Mouse (Mus musculus) gastrocnemius, adult 8-10 months (tissue): Measurements from ENCODE around the gene Hopx. TPM values are rescaled to one million over a fixed set of nuclear protein-coding genes. Genes with fewer than 3 reads are reported as not detected.
"Not testable (repeated sequence)": the region's sequence is repeated elsewhere in the genome, so short reads cannot be mapped to it uniquely, and the experiment has no call there.

Source experiments
- DNase-seq, 2 experiments: peaks; one replicate each; pipeline ENCODE4 v3.0.0; 2022; ENCODE audit warnings: low spot score in 2 of 2
- total RNA-seq, 4 experiments: library from RNA; stranded (reverse); gene quantifications; 2 replicates each; pipeline ENCODE4 v1.2.4; 2022

The Hopx gene
- total RNA-seq, 4 experiments from 2014 or later = 1.2 to 2.7 (median 2.2) TPM

DNA sequence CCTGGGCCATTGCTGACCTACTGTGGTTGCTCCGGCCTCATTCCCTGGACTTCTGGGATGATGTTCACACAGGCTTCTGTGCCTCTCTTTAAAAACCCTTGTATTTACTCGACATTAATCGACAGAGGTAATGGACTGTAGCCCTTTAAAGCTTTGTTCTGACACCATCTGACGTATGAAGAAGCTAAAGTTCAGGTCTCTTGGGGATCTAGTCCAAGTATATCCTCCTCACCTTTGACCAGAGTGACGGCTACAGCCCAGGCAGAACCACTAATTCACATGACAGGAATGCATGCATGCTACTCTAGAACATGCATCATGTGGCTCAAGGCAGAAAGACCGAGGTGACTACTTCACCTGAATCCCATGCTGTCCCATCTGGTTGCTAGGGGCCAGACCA, 14.2 kb downstream of the Hopx start:
- no peak for DNase-seq

GRCm38 (mm10) chr5:77099997-77100380, 14.9 kb downstream of the Hopx start:
- DNase-seq = no peak

- no peak for DNase-seq
Measured at GRCm38 (mm10) chr5:77099317-77099996, 15.5 kb downstream of the Hopx start.

DNA sequence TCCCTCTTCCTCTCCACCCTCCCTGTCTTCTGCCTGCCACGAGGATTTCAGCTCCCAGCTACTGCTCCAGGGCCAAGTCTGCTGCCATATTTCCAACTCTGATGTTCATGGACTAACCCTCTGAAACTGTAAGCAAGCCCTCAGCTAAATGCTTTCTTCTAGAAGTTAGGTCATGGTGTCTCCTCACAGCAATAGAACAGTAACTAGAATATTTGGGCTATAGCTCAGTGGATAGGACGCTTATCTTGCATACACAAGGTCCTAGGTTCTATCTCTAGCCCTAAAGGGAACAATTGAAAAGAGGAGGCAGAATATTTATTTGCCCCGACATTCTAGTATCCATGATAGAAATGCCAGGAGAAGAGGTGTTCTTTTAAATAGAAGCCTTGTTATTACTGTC, 16.0 kb downstream of the Hopx start:
- no peak for DNase-seq

DNA sequence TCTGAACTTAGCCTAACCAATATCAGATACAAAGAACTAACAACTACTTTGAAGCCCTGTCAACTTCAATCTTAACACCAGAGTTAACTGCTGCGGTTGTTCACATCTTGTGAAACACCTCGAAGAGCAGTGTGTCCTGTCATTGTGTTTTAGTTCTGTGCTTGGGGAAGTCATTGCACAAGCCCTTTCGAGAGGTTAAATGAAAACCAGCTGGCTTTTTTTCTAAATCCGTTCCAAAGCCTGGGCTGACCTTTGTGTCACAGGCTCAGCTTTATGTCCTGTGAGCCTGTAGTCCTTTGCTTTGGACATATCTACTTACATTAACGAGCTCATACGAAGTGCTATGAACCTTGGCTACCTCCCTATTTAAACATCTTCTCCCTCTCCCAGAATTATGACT, 17.2 kb downstream of the Hopx start:
- DNase-seq = no peak

DNA sequence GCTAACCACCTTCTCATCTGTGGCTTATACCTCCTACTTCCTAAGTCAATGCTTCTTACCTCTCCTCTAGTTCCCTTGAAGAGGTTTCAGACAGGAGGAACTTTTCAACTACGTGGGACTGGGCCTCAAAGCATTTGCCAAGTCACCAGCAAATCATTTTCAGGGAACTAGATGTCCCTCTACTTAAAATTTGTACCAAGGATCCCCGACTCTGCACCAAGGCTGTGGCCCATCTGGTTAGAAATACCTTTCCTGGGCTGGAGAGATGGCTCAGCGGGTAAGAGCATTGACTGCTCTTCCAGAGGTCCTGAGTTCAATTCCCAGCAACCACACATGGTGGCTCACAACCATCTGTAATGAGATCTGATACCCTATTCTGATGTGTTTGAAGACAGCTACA, 18.7 kb downstream of the Hopx start:
- DNase-seq = not testable (repeated sequence)

DNA sequence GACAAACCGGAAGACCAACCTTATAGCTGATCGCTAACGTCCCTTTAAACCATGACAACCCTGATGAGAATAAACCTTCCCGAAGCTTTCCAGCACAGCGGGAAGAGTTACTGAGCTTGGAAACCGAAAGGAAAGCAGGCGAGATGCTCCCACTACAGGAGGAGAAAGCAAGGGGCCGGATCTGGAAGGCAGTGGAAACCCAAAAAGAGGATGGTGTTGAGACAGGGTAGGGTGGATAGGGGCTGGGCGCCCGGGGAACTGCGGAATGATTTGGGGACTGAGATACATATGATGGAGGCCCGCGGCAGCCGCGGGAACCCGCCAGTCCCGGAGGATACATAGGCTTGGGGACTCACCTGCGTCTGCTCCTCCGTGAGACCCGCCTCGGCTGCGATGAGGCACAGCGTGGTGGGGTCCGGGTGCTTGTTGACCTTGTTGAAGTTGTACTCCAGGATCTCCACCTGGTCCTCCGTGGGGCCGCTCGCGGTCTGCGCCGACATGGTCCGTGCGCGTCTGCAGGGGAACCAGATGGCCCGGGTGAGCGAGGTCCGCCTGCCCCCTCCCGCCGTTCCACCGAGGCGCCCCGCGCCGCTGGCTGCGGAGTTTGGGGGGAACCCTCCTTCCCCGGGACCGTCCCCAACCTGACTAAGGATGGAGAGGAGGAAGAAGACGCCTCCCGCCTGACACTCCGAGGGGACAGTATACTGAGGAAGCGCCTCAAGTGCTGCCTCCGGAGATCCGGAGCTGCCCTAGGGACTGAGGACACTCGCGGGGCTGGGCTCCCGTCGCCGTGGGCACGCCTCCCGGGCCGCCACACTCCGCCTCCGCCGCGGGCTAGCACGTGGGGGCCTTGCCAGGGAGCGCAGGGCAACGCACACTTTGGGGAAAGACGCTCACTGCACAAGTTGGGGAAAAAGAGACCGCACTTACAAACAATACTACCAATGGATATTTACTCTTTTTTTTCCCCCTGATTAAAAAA, 20.1 kb downstream of the Hopx start:
- peak; percentile 37 to 45 for DNase-seq

DNA sequence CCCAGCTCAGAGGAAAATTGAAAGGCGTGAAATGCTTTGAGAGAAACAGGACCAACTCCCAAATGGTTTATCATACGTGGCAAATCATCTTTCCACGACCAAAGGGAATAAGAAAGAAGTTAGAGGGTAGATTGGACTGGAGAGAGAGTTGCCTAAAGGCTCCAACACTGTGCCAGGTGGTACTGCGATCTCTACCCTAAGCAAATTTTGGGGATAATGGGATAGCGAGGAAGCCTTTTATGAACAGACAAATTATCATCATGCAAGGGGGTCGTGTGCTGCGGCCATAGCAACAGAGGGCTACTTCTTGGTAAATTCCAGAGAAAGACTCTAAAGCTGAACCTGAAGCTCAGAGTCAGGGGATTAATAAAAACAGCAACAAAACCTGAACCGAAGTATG, 21.0 kb downstream of the Hopx start:
- no peak for DNase-seq

GRCm38 (mm10) chr5:77092531-77092930, 22.4 kb downstream of the Hopx start:
- no peak for DNase-seq

- DNase-seq = no peak
Measured at GRCm38 (mm10) chr5:77091923-77092322, 23.0 kb downstream of the Hopx start.

DNA sequence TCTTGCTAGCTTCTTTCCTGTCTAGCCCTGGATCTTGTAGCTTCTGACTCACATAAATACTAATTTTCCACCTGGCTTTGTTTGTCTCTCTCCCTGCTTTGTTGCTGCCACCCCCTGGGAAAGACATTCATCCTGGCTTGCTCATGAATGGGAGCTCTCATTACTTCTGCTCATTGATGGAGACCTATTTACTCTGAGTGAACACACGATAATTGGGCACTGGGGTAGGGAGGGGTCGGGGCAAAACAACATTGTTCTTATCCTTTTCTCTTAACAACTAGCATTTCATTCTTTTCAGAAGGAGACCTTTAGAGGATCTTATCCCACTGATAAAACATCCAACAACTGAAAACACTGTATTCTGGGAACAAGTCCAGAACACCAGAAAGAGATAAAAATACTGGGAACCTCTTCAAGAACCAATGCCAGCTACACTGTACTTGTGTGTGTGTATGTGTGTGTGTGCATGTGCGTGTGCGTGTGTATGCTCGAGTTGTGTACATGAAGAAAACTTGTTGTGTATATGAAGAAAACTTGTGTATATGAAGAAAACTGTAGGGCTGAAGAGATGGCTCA, 24.3 kb downstream of the Hopx start:
- DNase-seq = no peak

DNA sequence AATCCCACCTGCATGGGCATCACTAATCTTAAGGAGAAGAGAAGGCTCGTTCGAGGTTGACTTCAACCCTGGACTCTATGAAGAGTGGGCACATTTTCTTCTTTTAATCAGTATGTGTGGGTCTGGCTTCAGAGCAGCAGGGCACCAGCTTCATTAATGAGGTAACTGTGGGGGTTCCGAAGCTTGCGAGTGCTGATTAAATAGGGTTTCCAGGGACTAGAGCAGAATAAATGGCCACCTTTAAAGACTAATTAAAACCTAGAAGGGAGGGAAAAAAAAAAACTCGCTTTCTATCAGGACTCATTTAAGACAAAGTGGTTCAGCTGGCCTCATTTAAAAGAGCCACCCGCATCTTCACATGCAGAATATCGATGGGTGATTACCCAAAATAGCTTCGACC, 25.0 kb downstream of the Hopx start:
- DNase-seq = no peak

DNA sequence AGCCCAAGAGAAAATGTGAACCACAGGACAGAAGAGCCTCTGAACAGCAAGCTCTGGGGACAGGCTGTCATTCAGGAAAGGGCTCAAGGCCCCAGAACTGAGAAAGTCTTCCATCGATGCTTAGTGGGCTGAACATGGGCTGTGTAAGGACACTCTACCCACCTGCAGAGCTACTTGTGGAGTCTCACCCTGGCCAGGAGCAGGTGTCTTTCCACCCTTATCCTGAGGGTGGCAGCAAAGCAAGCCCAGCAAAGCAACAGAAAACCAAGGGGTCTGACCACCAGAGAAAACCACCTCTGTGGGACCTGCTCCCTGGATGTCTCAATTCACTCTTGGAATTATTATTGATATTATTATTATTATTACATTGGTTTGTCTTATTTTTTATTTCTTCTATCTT, 25.6 kb downstream of the Hopx start:
- peak; percentile 14 to 19 for DNase-seq

- no peak for DNase-seq
Measured at GRCm38 (mm10) chr5:77087122-77087521, 27.8 kb downstream of the Hopx start.

DNA sequence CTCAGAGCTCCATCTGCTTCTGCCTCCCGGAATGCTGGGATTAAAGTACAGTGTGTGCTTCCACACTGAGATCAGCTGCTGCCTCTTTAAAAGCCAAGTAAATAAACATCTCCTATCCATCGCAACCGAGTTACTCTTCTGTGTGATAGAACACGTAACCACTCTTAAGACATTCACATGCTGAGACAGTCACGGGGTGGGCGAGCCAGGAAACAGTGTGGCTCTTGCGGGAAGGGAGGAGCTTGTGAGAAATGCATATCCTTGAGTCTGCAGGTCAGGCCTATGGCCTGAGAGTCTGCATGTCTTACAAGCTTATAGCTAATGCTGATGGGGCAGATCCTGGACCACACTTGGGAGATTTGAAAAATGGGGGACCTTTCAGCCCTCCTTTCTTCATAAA, 28.4 kb downstream of the Hopx start:
- DNase-seq = no peak

GRCm38 (mm10) chr5:77085753-77086450, 29.0 kb downstream of the Hopx start:
- no peak for DNase-seq

DNA sequence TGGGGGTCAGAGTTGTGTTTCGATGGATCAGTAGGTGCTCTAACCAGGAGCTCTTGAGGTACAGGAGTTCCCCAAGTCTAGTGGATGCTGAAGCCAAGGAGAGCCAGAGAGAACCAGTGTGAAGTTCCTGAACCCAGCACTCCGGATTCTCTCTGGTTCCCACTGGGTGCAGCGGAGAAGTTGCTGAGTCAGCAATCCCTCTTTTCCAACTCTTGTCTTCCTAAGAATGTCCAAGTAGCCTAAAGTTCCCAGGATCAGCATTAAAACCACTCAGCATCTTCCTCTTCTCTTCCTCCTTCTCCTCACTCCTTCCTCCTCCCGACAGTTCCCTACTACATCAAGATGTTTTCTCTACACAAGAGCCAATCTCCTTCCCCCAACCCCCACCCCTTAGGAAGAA, 30.5 kb downstream of the Hopx start:
- DNase-seq = no peak

- no peak for DNase-seq
Measured at GRCm38 (mm10) chr5:77082735-77083134, 32.2 kb downstream of the Hopx start.

DNA sequence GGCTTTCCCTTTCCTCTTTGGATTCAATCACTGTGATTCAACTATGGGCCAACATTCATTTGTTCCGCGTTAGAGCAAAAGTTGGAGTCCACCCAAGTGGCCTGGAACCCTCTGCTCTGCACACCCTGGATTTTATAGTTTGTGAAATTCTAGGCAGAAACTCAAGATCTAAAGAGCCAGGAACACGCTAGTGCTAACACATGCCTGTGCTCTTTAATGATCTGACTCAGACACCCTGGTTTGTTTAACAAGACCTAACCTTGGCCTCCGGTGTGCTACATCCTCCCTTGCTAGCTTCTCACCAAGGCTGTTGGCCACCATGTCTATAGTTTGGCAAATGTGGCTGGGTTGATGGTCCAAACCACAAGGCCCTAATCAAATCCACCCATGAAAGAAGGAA, 34.2 kb downstream of the Hopx start:
- DNase-seq = peak; percentile 24 to 34

- no peak for DNase-seq
Measured at GRCm38 (mm10) chr5:77075951-77076350, 39.0 kb downstream of the Hopx start.

DNA sequence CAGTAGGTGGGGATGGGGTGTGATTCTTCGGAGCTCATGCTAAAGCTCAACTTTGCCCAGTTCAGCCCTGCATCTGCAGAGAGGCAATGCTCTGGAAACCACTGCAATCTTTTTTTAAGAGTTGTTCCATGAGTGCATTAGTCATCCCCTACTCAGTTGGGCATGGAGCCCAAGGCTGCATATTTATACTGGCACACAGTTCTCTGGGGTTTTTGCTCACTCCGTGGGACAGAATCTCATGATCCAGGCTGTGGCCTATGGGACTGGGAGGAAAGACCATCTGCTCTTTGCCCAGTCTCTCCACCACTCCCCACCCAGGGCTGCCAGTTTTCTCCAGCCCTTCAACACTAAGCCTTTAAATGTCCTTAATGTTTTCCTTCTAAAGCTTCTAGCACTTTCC, 40.0 kb downstream of the Hopx start:
- DNase-seq = peak in 1 of 2 experiments; percentile 32

DNA sequence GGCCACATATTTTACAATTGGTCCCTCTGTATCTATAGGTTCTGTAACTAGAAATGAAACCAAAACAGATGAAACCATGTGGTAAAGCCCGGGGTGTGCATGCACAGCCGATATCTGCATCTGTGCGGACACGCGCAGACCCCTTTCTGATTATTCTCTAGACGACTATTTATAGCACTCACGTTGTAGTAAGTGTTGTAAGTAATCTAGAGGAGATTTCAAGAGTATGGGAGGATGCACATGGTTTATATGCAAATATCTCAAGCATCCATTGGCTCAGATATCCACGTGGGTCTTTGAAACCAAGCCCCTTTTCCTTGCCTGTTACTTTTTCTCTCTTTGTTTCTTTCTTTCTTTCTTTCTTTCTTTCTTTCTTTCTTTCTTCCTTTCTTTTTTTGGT, 41.1 kb downstream of the Hopx start:
- DNase-seq = no peak
